Mouse (Mus musculus) MEL (cell line): ENCODE data around the gene Sema6d. TPM values are rescaled to one million over a fixed set of nuclear protein-coding genes. Genes with fewer than 3 reads are reported as not detected.

Experiments
- DNase-seq: peaks from one replicate; pipeline ENCODE4 v3.0.0; 2011; ENCODE audit warnings: low read depth, low spot score
- H3K27ac ChIP-seq: 2 replicates; pipeline ENCODE4 v1.5.1; 2012; ENCODE audit warnings: low read depth, mild to moderate bottlenecking, control low read depth, low read length, moderate library complexity; ENCODE audit not compliant: control insufficient read depth
- H3K27me3 ChIP-seq, 2 experiments: fragments of 150-350 bp in 1 of 2; sonication (generic) in 1 of 2; 2 replicates each; pipeline ENCODE4 v1.6.1; 2012; ENCODE audit warnings: low read length in 2 of 2, mild to moderate bottlenecking in 2 of 2, improper control_type of control experiment in 1 of 2, moderate library complexity in 1 of 2; ENCODE audit not compliant: insufficient read depth in 2 of 2, control insufficient read depth in 1 of 2
- H3K36me3 ChIP-seq, 2 experiments: 2 replicates each; pipeline ENCODE4 v1.6.1; 2012 to 2014; ENCODE audit warnings: low read length in 2 of 2, improper control_type of control experiment in 1 of 2, inconsistent platforms in 1 of 2, mild to moderate bottlenecking in 1 of 2; ENCODE audit not compliant: insufficient read depth in 2 of 2, control insufficient read depth in 1 of 2
- H3K4me1 ChIP-seq, 2 experiments: fragments of 150-350 bp in 1 of 2; sonication (generic) in 1 of 2; 2 replicates each; pipeline ENCODE4 v1.6.1; 2012; ENCODE audit warnings: low read length in 2 of 2, improper control_type of control experiment in 1 of 2, mild to moderate bottlenecking in 1 of 2; ENCODE audit not compliant: insufficient read depth in 2 of 2, control insufficient read depth in 1 of 2
- H3K4me3 ChIP-seq, 2 experiments: fragments of 150-350 bp in 1 of 2; sonication (generic) in 1 of 2; 2 replicates each; pipeline ENCODE4 v1.5.1; 2012; ENCODE audit warnings: low read depth in 2 of 2, low read length in 2 of 2, mild to moderate bottlenecking in 2 of 2, moderate library complexity in 2 of 2, control low read depth in 1 of 2, improper control_type of control experiment in 1 of 2; ENCODE audit not compliant: control insufficient read depth in 1 of 2, insufficient read depth in 1 of 2
- H3K79me2 ChIP-seq: 2 replicates; pipeline ENCODE4 v1.6.1; 2012; ENCODE audit warnings: mild to moderate bottlenecking, low read length, moderate library complexity; ENCODE audit not compliant: control insufficient read depth, poor library complexity, insufficient read depth
- H3K9ac ChIP-seq: 2 replicates; pipeline ENCODE4 v1.6.1; 2012; ENCODE audit warnings: low read depth, mild to moderate bottlenecking, control low read depth, low read length, moderate library complexity; ENCODE audit not compliant: control insufficient read depth, poor library complexity, severe bottlenecking
- H3K9me3 ChIP-seq: fragments of 150-350 bp; sonication (generic); replicated peaks from 2 replicates; pipeline ENCODE4 v1.6.1; 2012; ENCODE audit warnings: mild to moderate bottlenecking, low read length, improper control_type of control experiment, moderate library complexity; ENCODE audit not compliant: insufficient read depth
- BHLHE40 ChIP-seq: IDR thresholded peaks from 2 replicates; pipeline ENCODE4 v1.6.1; 2012; ENCODE audit warnings: low read depth, mild to moderate bottlenecking, inconsistent platforms, low read length, improper control_type of control experiment, borderline replicate concordance
- CHD1 ChIP-seq: IDR thresholded peaks from 2 replicates; pipeline ENCODE4 v1.6.1; 2012; ENCODE audit warnings: low read depth, mild to moderate bottlenecking, inconsistent platforms, low read length, improper control_type of control experiment
- CTCF ChIP-seq, 3 experiments: IDR thresholded peaks in 2 of 3; conservative IDR thresholded peaks in 1 of 3; 2 replicates each; pipeline ENCODE4 v1.5.1; 2011 to 2012; ENCODE audit warnings: low read length in 3 of 3, low read depth in 2 of 3, mild to moderate bottlenecking in 2 of 3, improper control_type of control experiment in 1 of 3, inconsistent platforms in 1 of 3, mixed read lengths in 1 of 3, moderate library complexity in 1 of 3; ENCODE audit not compliant: control insufficient read depth in 1 of 3, insufficient read depth in 1 of 3, poor library complexity in 1 of 3, severe bottlenecking in 1 of 3
- E2F4 ChIP-seq: IDR thresholded peaks from 2 replicates; pipeline ENCODE4 v1.6.1; 2011; ENCODE audit warnings: low read depth, low read length, improper control_type of control experiment, borderline replicate concordance
- GATA1 ChIP-seq: IDR thresholded peaks from 2 replicates; pipeline ENCODE4 v1.6.1; 2011; ENCODE audit warnings: low read depth, low read length, improper control_type of control experiment
- KAT2A ChIP-seq: conservative IDR thresholded peaks from 2 replicates; pipeline ENCODE4 v1.6.1; 2012; ENCODE audit warnings: low read depth, low read length, improper control_type of control experiment, inconsistent platforms
- MEF2A ChIP-seq: IDR thresholded peaks from 2 replicates; pipeline ENCODE4 v1.6.1; 2014; ENCODE audit warnings: low read depth, mild to moderate bottlenecking, inconsistent platforms, low read length, improper control_type of control experiment; ENCODE audit not compliant: poor library complexity, insufficient replicate concordance, severe bottlenecking; ENCODE audit errors: extremely low read depth
- MXI1 ChIP-seq: IDR thresholded peaks from 2 replicates; pipeline ENCODE4 v1.6.1; 2011; ENCODE audit warnings: mild to moderate bottlenecking, low read depth, low read length, improper control_type of control experiment
- MYB ChIP-seq: IDR thresholded peaks from 2 replicates; pipeline ENCODE4 v1.6.1; 2011; ENCODE audit warnings: mild to moderate bottlenecking, low read depth, low read length, improper control_type of control experiment
- MYC ChIP-seq: IDR thresholded peaks from 2 replicates; pipeline ENCODE4 v1.6.1; 2011; ENCODE audit warnings: low read depth, mild to moderate bottlenecking, low read length, improper control_type of control experiment, moderate library complexity
- NELFE ChIP-seq: IDR thresholded peaks from 2 replicates; pipeline ENCODE4 v1.6.1; 2011; ENCODE audit warnings: low read depth, low read length, improper control_type of control experiment
- NRF1 ChIP-seq: IDR thresholded peaks from 2 replicates; pipeline ENCODE4 v1.6.1; 2014; ENCODE audit warnings: low read depth, mild to moderate bottlenecking, inconsistent platforms, low read length, improper control_type of control experiment, moderate library complexity; ENCODE audit not compliant: poor library complexity, insufficient read depth, severe bottlenecking
- POLR2AphosphoS2 ChIP-seq: IDR thresholded peaks from 2 replicates; pipeline ENCODE4 v1.6.1; 2011; ENCODE audit warnings: low read length, improper control_type of control experiment
- POLR2AphosphoS5 ChIP-seq: IDR thresholded peaks from 2 replicates; pipeline ENCODE4 v1.6.1; 2012; ENCODE audit warnings: low read depth, borderline replicate concordance, mild to moderate bottlenecking, inconsistent platforms, low read length, moderate library complexity, mixed read lengths
- RCOR1 ChIP-seq: IDR thresholded peaks from 2 replicates; pipeline ENCODE4 v1.6.1; 2012; ENCODE audit warnings: low read depth, mild to moderate bottlenecking, inconsistent platforms, low read length, improper control_type of control experiment
- SMC3 ChIP-seq: IDR thresholded peaks from 2 replicates; pipeline ENCODE4 v1.6.1; 2011; ENCODE audit warnings: low read depth, low read length, improper control_type of control experiment
- TAL1 ChIP-seq: IDR thresholded peaks from 2 replicates; pipeline ENCODE4 v1.6.1; 2012; ENCODE audit warnings: mild to moderate bottlenecking, inconsistent platforms, low read length, moderate library complexity, mixed read lengths
- TCF12 ChIP-seq: IDR thresholded peaks from 2 replicates; pipeline ENCODE4 v1.6.1; 2014; ENCODE audit warnings: low read depth, mild to moderate bottlenecking, inconsistent platforms, low read length, improper control_type of control experiment, moderate library complexity
- USF2 ChIP-seq, 2 experiments: IDR thresholded peaks; 2 replicates each; pipeline ENCODE4 v1.6.1; 2011 to 2012; ENCODE audit warnings: improper control_type of control experiment in 2 of 2, low read length in 2 of 2, borderline replicate concordance in 1 of 2, inconsistent platforms in 1 of 2, low read depth in 1 of 2, mild to moderate bottlenecking in 1 of 2; ENCODE audit not compliant: insufficient read depth in 1 of 2
- ZKSCAN1 ChIP-seq: IDR thresholded peaks from 2 replicates; pipeline ENCODE4 v1.6.1; 2012; ENCODE audit warnings: low read depth, mild to moderate bottlenecking, inconsistent platforms, low read length, improper control_type of control experiment, moderate library complexity
- ZMIZ1 ChIP-seq: IDR thresholded peaks from 2 replicates; pipeline ENCODE4 v1.6.1; 2012; ENCODE audit warnings: low read depth, mild to moderate bottlenecking, inconsistent platforms, low read length, improper control_type of control experiment, moderate library complexity
- polyA plus RNA-seq, 2 experiments: library from polyadenylated mRNA; stranded (reverse) in 1 of 2; unstranded in 1 of 2; fragments of >175 nt in 1 of 2; fragments of >200 nt in 1 of 2; gene quantifications; 2 replicates each; pipeline versions ENCODE4 v1.2.1 to v1.2.4; 2012; ENCODE audit warnings: low replicate concordance in 2 of 2, low read depth in 1 of 2; ENCODE audit not compliant: insufficient read length in 2 of 2, insufficient read depth in 1 of 2, missing spikeins in 1 of 2
- total RNA-seq: library from RNA; depleted of rRNA; stranded (reverse); fragments of 300-350 nt; gene quantifications from 2 replicates; pipeline ENCODE4 v1.2.3, GENCODE M21; 2012

Sema6d gene
- total and polyA plus RNA-seq, 3 experiments, result not detected

GRCm38 (mm10) chr2:124668431-124668830 lies 578.7 kb downstream of the Sema6d start:
- no peak overlapping the region for H3K9ac ChIP-seq
- no peak for TF ChIP-seq ZMIZ1
- no peak for TF ChIP-seq GATA1
- no peak for TF ChIP-seq NELFE
- no peak for TF ChIP-seq POLR2AphosphoS2
- TF ChIP-seq BHLHE40, result no peak
- TF ChIP-seq USF2 (IDR thresholded peaks at IDR 0.05; ENCODE audit: borderline replicate concordance in 1 of 2, insufficient read depth in 1 of 2, low read depth in 1 of 2, low read length in 2 of 2), result no peak
- no peak for TF ChIP-seq RCOR1
- no peak for TF ChIP-seq MYC
- TF ChIP-seq MYB, result no peak
- TF ChIP-seq NRF1, result no peak
- TF ChIP-seq, all 39 proteins: peak for 0
- H3K4me3 ChIP-seq, result no peak overlapping the region
- H3K36me3 ChIP-seq, result no peaks in the 10 kb centered on the region
- no peak for DNase-seq
- no peaks in the 10 kb centered on the region for H3K79me2 ChIP-seq
- H3K4me1 ChIP-seq, result no peaks in the 10 kb centered on the region
- no peak overlapping the region for H3K27ac ChIP-seq
- H3K27me3 ChIP-seq, result no peaks in the 10 kb centered on the region; a peak in 1 of 4 replicates
- H3K9me3 ChIP-seq, result no peaks in the 10 kb centered on the region

- Histone ChIP-seq H3K79me2 (no peaks in the 10 kb centered on the region), H3K4me1 (no peaks in the 10 kb centered on the region), H3K9ac (no peak overlapping the region), H3K36me3 (no peaks in the 10 kb centered on the region), H3K27me3 (no peaks in the 10 kb centered on the region; a peak in 1 of 4 replicates), H3K9me3 (no peaks in the 10 kb centered on the region), H3K27ac (no peak overlapping the region), H3K4me3 (no peak overlapping the region)
- no peak for DNase-seq
- no peak for TF ChIP-seq TCF12
- TF ChIP-seq SMC3, result no peak
- no peak for TF ChIP-seq MXI1
- no peak for TF ChIP-seq POLR2AphosphoS5
- no peak for TF ChIP-seq CTCF (IDR thresholded peaks at IDR 0.05 in 2 of 3, conservative IDR thresholded peaks at IDR 0.05 in 1 of 3; ENCODE audit: control insufficient read depth in 1 of 3, insufficient read depth in 1 of 3, low read depth in 2 of 3, low read length in 3 of 3, poor library complexity in 1 of 3, severe bottlenecking in 1 of 3)
- TF ChIP-seq MEF2A, result no peak
- TF ChIP-seq E2F4, result no peak
- no peak for TF ChIP-seq KAT2A
- no peak for TF ChIP-seq TAL1
- TF ChIP-seq ZKSCAN1, result no peak
- no peak for TF ChIP-seq CHD1
Measured at GRCm38 (mm10) chr2:124673117-124673516, 583.3 kb downstream of the Sema6d start.
